Mouse (Mus musculus) liver, postnatal 0 days (tissue): Measurements from ENCODE around the gene Ankrd12.

Experiments used
- CTCF ChIP-seq: sonication (generic); IDR thresholded peaks from 2 replicates; pipeline ENCODE4 v1.5.1; 2016; ENCODE audit warnings: antibody characterized with exemption, low read depth
- EP300 ChIP-seq: IDR thresholded peaks from 2 replicates; pipeline ENCODE4 v1.6.1; 2016; ENCODE audit warnings: antibody characterized with exemption, low read depth, mild to moderate bottlenecking

- no peak for TF ChIP-seq CTCF
- TF ChIP-seq EP300, result no peak
Observed at GRCm38 (mm10) chr17:66092664-66093063, 15.8 kb upstream of the Ankrd12 start.
